Comparison of ENCODE assay signal across 7 mouse cellular contexts in the genomic region with DNA sequence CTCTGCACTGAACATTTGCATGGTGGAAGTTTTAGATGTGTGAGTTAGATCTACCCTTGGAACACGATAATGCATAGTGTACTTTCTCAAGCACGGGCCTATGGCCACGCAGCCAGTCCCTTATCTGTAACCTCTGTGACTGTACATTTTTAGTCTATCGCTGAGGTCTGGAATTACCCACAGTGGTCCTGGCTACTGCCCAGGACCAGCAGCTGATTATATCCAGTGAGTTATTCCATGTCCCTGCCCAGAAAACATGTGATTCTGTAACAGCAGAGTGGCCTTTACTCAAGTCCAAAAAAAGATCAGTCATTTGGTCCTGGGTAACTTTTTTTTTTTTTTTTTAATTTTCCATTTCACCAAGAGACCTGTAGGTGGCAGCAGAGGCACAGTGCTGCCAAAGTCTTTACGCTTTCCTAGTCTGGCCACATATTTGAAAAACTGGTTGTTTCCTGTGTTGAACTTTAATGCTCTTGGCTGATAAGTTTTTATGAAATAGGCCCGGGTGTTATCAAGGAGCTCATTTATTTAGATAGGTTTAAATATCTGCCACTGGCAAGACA.
DNase-seq lines count a peak whose midpoint lies in the region; ATAC-seq and TF ChIP-seq lines count a peak whose summit lies in the region.

No protein-coding gene starts in this region.

- no peak overlapping the region for H3K4me2 ChIP-seq in neural tube, embryonic 11.5 days (ENCODE audit: low read depth)
- H3K4me2 ChIP-seq in lung, embryonic 16.5 days (ENCODE audit: low read depth, low read length) = no peak overlapping the region

- no peak for TF ChIP-seq POLR2A in embryonic fibroblast, embryonic 13.5 days (IDR thresholded peaks at IDR 0.05; ENCODE audit: low read depth, low read length)

- 70% methylated on average over 6 of the region's 6 CpGs for WGBS in neural tube, embryonic 11.5 days
- 34% methylated on average over 6 of the region's 6 CpGs for WGBS in lung, embryonic 16.5 days

- ATAC-seq in neural tube, embryonic 11.5 days (ENCODE audit: insufficient read depth, low FRiP score, low TSS enrichment) = no peak
- ATAC-seq in hematopoietic stem cell, adult 5-6 weeks (replicated peaks in 1 of 2; ENCODE audit: insufficient read depth in 1 of 2, low FRiP score in 2 of 2, low TSS enrichment in 1 of 2, low read depth in 1 of 2, poor library complexity in 2 of 2, severe bottlenecking in 2 of 2) = peak; percentile 60 to 61; a peak in 3 of 4 replicates
- ATAC-seq in lung, embryonic 16.5 days (ENCODE audit: low read depth) = peak; percentile 44

- no peaks in the 10 kb centered on the region for H3K27me3 ChIP-seq in neural tube, embryonic 11.5 days (ENCODE audit: control insufficient read depth, insufficient read depth, low read length)
- no peaks in the 10 kb centered on the region for H3K27me3 ChIP-seq in lung, embryonic 16.5 days (ENCODE audit: control insufficient read depth, insufficient read depth, low read depth, low read length)

- no peaks in the 10 kb centered on the region; the same call in none of the 2 replicates for H3K36me3 ChIP-seq in neural tube, embryonic 11.5 days (ENCODE audit: control insufficient read depth, insufficient read depth, low read length)
- H3K36me3 ChIP-seq in lung, embryonic 16.5 days (ENCODE audit: control insufficient read depth, insufficient read depth, low read length) = peaks cover 6% of the 10 kb centered on the region; the same call in 1 of the 2 replicates

- no peaks in the 10 kb centered on the region for H3K9me3 ChIP-seq in neural tube, embryonic 11.5 days (ENCODE audit: control insufficient read depth, low read length)
- no peaks in the 10 kb centered on the region for H3K9me3 ChIP-seq in lung, embryonic 16.5 days (ENCODE audit: control insufficient read depth, low read length)

- DNase-seq in neural tube, embryonic 11.5 days (ENCODE audit: low spot score) = peak; percentile 56
- no peak for DNase-seq in neural tube, embryonic 10.5 days (ENCODE audit: extremely low spot score, low spot score)
- peak; percentile 90 for DNase-seq in adipocyte (ENCODE audit: low spot score)
- DNase-seq in spleen, postnatal 14 days (ENCODE audit: low spot score in 2 of 2) = no peak

- TF ChIP-seq CTCF in embryonic fibroblast, embryonic 13.5 days (IDR thresholded peaks at IDR 0.05; ENCODE audit: borderline replicate concordance, insufficient read depth, low read length) = peak; percentile 13; the same call in 1 of the 2 replicates

- no peak overlapping the region for H3K9ac ChIP-seq in neural tube, embryonic 11.5 days (ENCODE audit: low read length)
- H3K9ac ChIP-seq in lung, embryonic 16.5 days (ENCODE audit: low read length) = no peak overlapping the region

- H3K27ac ChIP-seq in neural tube, embryonic 11.5 days (ENCODE audit: low read depth, low read length) = no peak overlapping the region
- no peak overlapping the region for H3K27ac ChIP-seq in embryonic fibroblast, embryonic 13.5 days (ENCODE audit: insufficient read depth, low read length)
- no peak overlapping the region for H3K27ac ChIP-seq in lung, embryonic 16.5 days (ENCODE audit: low read length)

- no peaks in the 10 kb centered on the region for H3K4me1 ChIP-seq in neural tube, embryonic 11.5 days (ENCODE audit: control insufficient read depth, insufficient read depth, low read length)
- H3K4me1 ChIP-seq in embryonic fibroblast, embryonic 13.5 days (ENCODE audit: control insufficient read depth, insufficient read depth, low read length) = peaks cover 2% of the 10 kb centered on the region; the same call in 1 of the 2 replicates
- peaks cover 4% of the 10 kb centered on the region for H3K4me1 ChIP-seq in lung, embryonic 16.5 days (replicated peaks; ENCODE audit: control insufficient read depth, insufficient read depth, low read length)

- H3K4me3 ChIP-seq in neural tube, embryonic 11.5 days (ENCODE audit: low read depth, low read length) = no peak overlapping the region
- no peak overlapping the region for H3K4me3 ChIP-seq in embryonic fibroblast, embryonic 13.5 days (ENCODE audit: insufficient read depth, low read length)
- no peak overlapping the region for H3K4me3 ChIP-seq in lung, embryonic 16.5 days (ENCODE audit: low read length)

Comparison
In these comparisons a context has a peak if more than half of its experiments do, and no peak if none do; other contexts are left out.
1. DNase-seq: peak in neural tube, embryonic 11.5 days (single experiment) and adipocyte (single experiment); none in neural tube, embryonic 10.5 days (single experiment) and spleen, postnatal 14 days (0 of 2).